Mouse (Mus musculus) E14TG2a.4 (cell line): Measurements from ENCODE around the gene Agt.

Experiments used
- H3K27me3 ChIP-seq: 2 replicates; pipeline ENCODE4 v1.6.1; 2014; ENCODE audit warnings: low read length, control low read depth; ENCODE audit not compliant: insufficient read depth
- H3K36me3 ChIP-seq: 2 replicates; pipeline ENCODE4 v1.6.1; 2014; ENCODE audit warnings: low read length, control low read depth; ENCODE audit not compliant: insufficient read depth
- H3K4me1 ChIP-seq: replicated peaks from 2 replicates; pipeline ENCODE4 v1.6.1; 2014; ENCODE audit warnings: low read depth, low read length, control low read depth
- H3K4me3 ChIP-seq: replicated peaks from 2 replicates; pipeline ENCODE4 v1.5.1; 2014; ENCODE audit warnings: mild to moderate bottlenecking, low read length
- H3K9me3 ChIP-seq: 2 replicates; pipeline ENCODE4 v1.6.1; 2014; ENCODE audit warnings: low read length, control low read depth
- CTCF ChIP-seq: conservative IDR thresholded peaks from 2 replicates; pipeline ENCODE4 v1.5.1; 2014; ENCODE audit warnings: low read length
- NANOG ChIP-seq: IDR thresholded peaks from 2 replicates; pipeline ENCODE4 v1.6.1; 2014; ENCODE audit warnings: borderline replicate concordance, low read length, mixed read lengths
- POU5F1 ChIP-seq: IDR thresholded peaks from 2 replicates; pipeline ENCODE4 v1.6.1; 2014; ENCODE audit warnings: low read length, borderline replicate concordance

Agt gene

GRCm38 (mm10) chr8:124557476-124557875 lies 12.0 kb downstream of the Agt start:
- H3K4me3 ChIP-seq, result no peak overlapping the region
- no peaks in the 10 kb centered on the region for H3K9me3 ChIP-seq
- TF ChIP-seq CTCF, result no peak
- no peak for TF ChIP-seq POU5F1
- no peak for TF ChIP-seq NANOG
- H3K4me1 ChIP-seq, result peaks cover 10% of the 10 kb centered on the region
- peaks cover 6% of the 10 kb centered on the region for H3K36me3 ChIP-seq
- H3K27me3 ChIP-seq, result peaks cover 1% of the 10 kb centered on the region

GRCm38 (mm10) chr8:124556658-124557057 lies 12.8 kb downstream of the Agt start:
- no peak overlapping the region for H3K4me3 ChIP-seq
- no peaks in the 10 kb centered on the region for H3K9me3 ChIP-seq
- H3K4me1 ChIP-seq, result peaks cover 10% of the 10 kb centered on the region
- no peaks in the 10 kb centered on the region for H3K27me3 ChIP-seq
- TF ChIP-seq CTCF (no peak), NANOG (no peak), POU5F1 (no peak)
- peaks cover 14% of the 10 kb centered on the region for H3K36me3 ChIP-seq

DNA sequence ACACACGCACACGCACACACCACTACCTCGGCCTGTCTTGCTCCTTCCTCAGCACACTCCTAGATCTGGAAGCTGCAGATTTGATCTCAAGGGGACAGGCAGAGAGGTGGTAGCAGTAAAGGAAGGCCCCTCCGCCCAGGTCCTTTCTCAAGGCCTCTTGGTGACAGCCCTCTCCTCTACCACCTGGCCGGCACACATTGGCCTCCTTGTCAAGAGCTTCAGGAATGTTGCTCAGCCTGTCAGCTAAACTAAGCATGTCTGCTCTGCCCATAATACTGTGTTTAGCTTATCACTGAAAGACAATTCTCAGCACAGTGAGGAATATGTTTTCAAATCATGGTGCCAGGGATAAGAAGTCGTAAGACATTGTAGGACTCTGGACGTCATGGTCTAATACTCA lies 13.3 kb downstream of the Agt start:
- no peak overlapping the region for H3K4me3 ChIP-seq
- H3K36me3 ChIP-seq, result peaks cover 19% of the 10 kb centered on the region
- TF ChIP-seq NANOG (no peak), POU5F1 (no peak), CTCF (no peak)
- peaks cover 2% of the 10 kb centered on the region for H3K9me3 ChIP-seq
- H3K4me1 ChIP-seq, result peaks cover 10% of the 10 kb centered on the region
- no peaks in the 10 kb centered on the region for H3K27me3 ChIP-seq

GRCm38 (mm10) chr8:124555113-124555750 lies 14.3 kb downstream of the Agt start:
- Histone ChIP-seq H3K4me3 (no peak overlapping the region), H3K4me1 (peaks cover 10% of the 10 kb centered on the region), H3K27me3 (no peaks in the 10 kb centered on the region), H3K9me3 (peaks cover 11% of the 10 kb centered on the region), H3K36me3 (peaks cover 28% of the 10 kb centered on the region)
- no peak for TF ChIP-seq CTCF
- no peak for TF ChIP-seq NANOG
- no peak for TF ChIP-seq POU5F1

DNA sequence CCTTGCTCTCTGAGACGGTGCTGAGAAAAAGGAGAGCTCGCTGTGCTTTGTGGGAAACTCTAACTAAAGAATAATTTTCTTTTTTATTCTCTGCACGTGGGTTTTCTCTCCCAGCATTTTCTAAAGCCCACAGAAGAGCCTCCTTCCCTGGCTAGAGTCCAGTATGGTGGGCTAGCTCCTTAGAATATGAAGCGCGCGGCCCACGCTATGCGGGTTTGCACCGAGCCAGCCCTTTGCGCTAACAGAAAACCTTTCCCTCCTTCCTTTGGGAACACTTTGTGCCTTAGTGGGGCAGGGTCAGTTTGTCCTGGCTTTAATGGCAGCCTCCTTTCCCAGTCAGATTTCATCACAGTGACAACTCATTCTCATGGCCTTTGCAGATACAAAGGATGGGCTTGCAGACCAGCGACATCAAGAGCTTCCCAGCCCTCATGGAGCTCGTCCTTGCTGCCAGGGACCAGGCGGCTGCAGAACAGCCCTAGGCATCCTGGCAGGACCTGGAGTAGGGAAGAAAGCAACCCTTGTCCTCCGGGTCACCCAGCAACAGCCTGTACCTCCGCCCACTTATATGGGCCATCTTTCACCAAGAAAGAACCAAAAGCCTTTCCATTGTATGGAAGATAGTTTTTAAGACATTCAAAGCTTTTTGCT lies 18.4 kb downstream of the Agt start:
- TF ChIP-seq CTCF (no peak), POU5F1 (no peak), NANOG (no peak)
- Histone ChIP-seq H3K36me3 (peaks cover 68% of the 10 kb centered on the region), H3K4me1 (peaks cover 26% of the 10 kb centered on the region), H3K9me3 (peaks cover 14% of the 10 kb centered on the region), H3K27me3 (no peaks in the 10 kb centered on the region), H3K4me3 (no peak overlapping the region)

- no peak for TF ChIP-seq NANOG
- TF ChIP-seq POU5F1, result no peak
- peaks cover 41% of the 10 kb centered on the region for H3K4me1 ChIP-seq
- peaks cover 97% of the 10 kb centered on the region for H3K36me3 ChIP-seq
- peaks cover 14% of the 10 kb centered on the region for H3K9me3 ChIP-seq
- no peaks in the 10 kb centered on the region for H3K27me3 ChIP-seq
- H3K4me3 ChIP-seq, result no peak overlapping the region
Measured at GRCm38 (mm10) chr8:124548187-124548586, 21.3 kb downstream of the Agt start.

- Histone ChIP-seq H3K4me3 (no peak overlapping the region), H3K4me1 (peaks cover 41% of the 10 kb centered on the region), H3K9me3 (peaks cover 14% of the 10 kb centered on the region), H3K36me3 (peaks cover 99% of the 10 kb centered on the region), H3K27me3 (no peaks in the 10 kb centered on the region)
- no peak for TF ChIP-seq POU5F1
- TF ChIP-seq CTCF, result no peak
- no peak for TF ChIP-seq NANOG
Measured at GRCm38 (mm10) chr8:124547269-124547668, 22.2 kb downstream of the Agt start.

GRCm38 (mm10) chr8:124546815-124547214 lies 22.7 kb downstream of the Agt start:
- peaks cover 41% of the 10 kb centered on the region for H3K4me1 ChIP-seq
- peaks cover 99% of the 10 kb centered on the region for H3K36me3 ChIP-seq
- TF ChIP-seq POU5F1 (no peak), NANOG (no peak), CTCF (no peak)
- H3K27me3 ChIP-seq, result no peaks in the 10 kb centered on the region
- H3K4me3 ChIP-seq, result no peak overlapping the region
- peaks cover 14% of the 10 kb centered on the region for H3K9me3 ChIP-seq

GRCm38 (mm10) chr8:124546371-124546770 lies 23.1 kb downstream of the Agt start:
- H3K9me3 ChIP-seq, result peaks cover 14% of the 10 kb centered on the region
- no peaks in the 10 kb centered on the region for H3K27me3 ChIP-seq
- peaks cover 41% of the 10 kb centered on the region for H3K4me1 ChIP-seq
- H3K36me3 ChIP-seq, result peaks cover 99% of the 10 kb centered on the region
- TF ChIP-seq CTCF (no peak), NANOG (no peak), POU5F1 (no peak)
- H3K4me3 ChIP-seq, result no peak overlapping the region
